Mouse (Mus musculus) cerebellum, adult 2 months (tissue): ENCODE results near the gene Lamb1.

ENCODE experiments used
- CTCF ChIP-seq: fragments of 200-500 bp; IDR thresholded peaks from 2 replicates; pipeline ENCODE4 v1.5.1; 2011; ENCODE audit warnings: low read depth, mild to moderate bottlenecking, control low read depth, low read length, moderate library complexity, borderline replicate concordance; ENCODE audit not compliant: insufficient read depth
- POLR2A ChIP-seq: fragments of 200-500 bp; IDR thresholded peaks from 2 replicates; pipeline ENCODE4 v1.6.1; 2011; ENCODE audit warnings: low read length, control low read depth, borderline replicate concordance; ENCODE audit not compliant: insufficient read depth

DNA sequence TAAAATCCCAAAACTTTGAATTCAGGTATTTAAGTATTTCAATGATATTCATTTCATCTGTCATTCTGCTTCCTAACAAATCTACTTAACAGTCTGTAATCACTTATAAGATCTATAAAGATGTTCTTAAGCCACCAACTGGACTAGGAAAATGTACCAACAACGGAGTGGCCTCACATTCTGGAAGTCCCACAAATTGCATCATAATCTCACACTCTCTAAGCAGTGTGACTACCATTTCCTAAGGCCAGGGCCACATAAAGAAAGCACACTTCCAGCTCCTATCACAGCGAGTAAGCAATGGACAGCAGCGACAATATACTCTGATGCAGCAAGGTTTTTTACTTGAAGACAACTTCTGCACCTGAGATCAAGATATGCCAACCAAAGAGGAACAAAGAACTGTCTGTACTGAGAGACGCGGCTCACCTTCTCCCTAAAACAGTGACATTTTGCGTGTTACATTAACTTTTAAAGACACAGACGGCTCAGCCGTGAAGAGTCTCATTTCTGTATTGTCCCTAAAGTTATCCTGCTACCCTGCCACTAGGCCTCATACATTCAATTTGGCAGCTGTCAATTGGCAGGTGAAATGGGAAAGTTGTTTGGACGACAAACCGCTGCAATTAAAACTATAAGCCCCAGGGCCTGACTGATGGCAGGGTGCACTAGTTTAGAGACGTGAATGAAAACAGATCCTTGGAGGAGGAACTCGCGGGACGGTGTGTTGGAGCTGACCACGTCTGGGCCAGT lies 85.3 kb downstream of the Lamb1 start:
- no peak for TF ChIP-seq POLR2A
- no peak for TF ChIP-seq CTCF
